Mouse (Mus musculus) brain, embryonic 14.5 days (tissue): ENCODE measurements around the gene Ppp1r15b.

ENCODE experiments used
- CTCF ChIP-seq: fragments of 200-500 bp; IDR thresholded peaks from 2 replicates; pipeline ENCODE4 v1.5.1; 2012; ENCODE audit warnings: inconsistent platforms, mild to moderate bottlenecking, moderate library complexity, borderline replicate concordance; ENCODE audit not compliant: insufficient read depth, insufficient read length; ENCODE audit errors: extremely low read depth
- POLR2A ChIP-seq: fragments of 200-500 bp; IDR thresholded peaks from 2 replicates; pipeline ENCODE4 v1.6.1; 2012; ENCODE audit warnings: mild to moderate bottlenecking, inconsistent platforms, borderline replicate concordance; ENCODE audit not compliant: poor library complexity, insufficient read depth, insufficient read length, severe bottlenecking; ENCODE audit errors: extremely low read depth

- TF ChIP-seq CTCF (no peak), POLR2A (no peak)
Observed at GRCm38 (mm10) chr1:133135808-133136207, 4.9 kb downstream of the Ppp1r15b start.
